Mouse (Mus musculus) lung, postnatal 25 days (tissue): ENCODE data around the gene Arhgap18.
"Not testable (repeated sequence)": the region's sequence is repeated elsewhere in the genome, so short reads cannot be mapped to it uniquely, and the experiment has no call there.

Experiments
- DNase-seq: peaks from one replicate; pipeline ENCODE4 v3.0.0; 2022; ENCODE audit warnings: low spot score

Gene Arhgap18

DNA sequence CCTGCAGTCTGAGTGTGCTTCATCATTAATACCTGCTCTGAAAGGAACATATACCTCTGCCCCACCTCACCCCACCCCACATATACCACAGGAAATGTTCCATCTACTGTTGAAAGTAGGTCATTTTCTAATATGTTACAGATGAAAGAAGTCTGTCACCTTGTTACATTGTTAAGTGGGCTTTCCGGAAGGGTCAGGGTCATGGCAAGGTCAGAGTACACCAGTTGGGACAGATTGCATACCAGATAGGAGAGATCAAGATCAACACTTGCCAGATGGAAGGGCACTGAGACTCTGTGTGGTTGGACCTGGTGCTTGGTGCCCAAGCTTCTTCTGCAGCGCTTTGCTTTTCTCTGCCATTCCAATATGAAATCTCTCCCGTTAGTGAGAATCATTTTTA, 158.0 kb downstream of the Arhgap18 start:
- DNase-seq: no peak

DNA sequence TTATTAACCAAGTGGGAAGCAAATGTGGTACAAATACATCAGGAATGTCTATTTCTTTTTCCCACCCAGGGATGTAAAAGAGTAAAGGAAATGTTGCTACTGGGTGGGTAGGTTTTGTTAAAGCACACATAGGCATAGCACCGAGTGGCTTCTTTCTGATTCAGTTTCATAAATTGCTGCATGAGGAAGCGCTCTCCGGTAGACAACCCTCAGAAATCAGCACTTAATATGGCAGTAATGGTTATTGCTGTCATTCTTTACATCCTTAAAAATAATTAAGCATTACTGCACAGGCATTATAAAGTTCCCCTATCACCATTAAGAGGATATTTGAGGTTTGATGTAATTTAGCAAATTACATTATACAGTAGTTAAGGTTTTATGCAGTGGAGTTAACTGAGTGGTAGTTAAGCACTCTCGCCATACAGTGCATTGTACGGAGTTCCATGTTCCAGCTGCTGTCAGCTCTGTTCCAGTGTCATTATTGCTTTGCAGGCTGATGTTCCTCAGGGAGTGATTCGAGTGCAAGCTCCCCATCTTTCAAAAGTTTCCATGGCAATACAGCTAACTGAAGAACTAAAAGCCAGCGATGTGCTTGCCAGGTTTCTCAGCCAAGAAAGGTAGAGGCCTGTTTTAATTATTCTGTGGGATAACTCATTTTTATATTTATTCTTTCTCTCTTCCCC, 159.0 kb downstream of the Arhgap18 start:
- DNase-seq: no peak

DNA sequence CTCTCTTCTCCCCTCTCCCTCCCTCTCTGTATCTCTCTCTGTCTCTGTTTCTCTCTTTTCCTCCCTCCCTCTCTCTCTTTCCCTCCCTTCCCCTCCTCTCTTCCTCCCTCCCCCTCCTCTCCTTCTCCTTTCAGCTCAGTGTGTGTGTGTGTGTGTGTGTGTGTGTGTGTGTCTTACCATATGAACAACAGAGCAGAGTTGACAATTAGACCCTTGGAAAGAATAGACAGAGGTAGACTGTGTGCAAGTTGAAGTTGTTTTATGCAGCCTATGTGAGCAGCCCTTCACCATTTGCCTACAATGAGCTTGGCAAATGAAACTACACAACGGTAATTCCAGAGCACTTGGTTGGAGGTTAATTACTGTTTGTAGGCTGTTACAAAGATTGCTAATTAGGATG, 159.6 kb downstream of the Arhgap18 start:
- no peak for DNase-seq

DNA sequence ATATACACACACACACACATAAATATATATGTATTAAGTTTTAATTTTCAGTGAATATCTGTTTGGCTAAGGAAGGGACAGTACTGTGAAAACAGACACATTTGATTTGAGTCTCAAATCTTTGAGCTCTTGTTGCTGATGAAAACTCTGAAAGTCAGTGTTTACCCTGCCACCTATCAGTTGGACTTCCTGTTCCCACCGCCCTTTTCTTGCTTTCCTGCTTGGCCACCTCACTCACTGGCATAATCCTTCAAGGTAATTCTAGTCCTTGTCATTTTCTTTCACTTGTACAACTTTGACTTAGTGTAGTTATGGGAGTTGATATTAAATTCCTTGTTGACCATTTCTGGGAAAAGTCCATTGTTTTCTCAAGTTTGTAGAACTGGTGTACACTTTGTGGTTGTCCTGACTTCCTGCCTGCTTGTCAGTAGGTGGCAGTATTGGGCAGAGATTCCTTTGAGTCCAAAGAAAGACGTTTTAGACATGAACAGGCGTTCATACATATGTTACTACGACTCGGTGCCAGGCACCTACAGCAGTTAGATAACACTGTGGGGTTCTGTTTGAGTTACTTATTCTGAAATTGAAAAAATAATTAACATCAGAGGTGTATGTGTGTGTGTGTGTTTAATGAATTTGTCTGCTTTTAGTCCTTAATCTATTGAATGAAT, 166.2 kb downstream of the Arhgap18 start:
- DNase-seq: peak; percentile 34

DNA sequence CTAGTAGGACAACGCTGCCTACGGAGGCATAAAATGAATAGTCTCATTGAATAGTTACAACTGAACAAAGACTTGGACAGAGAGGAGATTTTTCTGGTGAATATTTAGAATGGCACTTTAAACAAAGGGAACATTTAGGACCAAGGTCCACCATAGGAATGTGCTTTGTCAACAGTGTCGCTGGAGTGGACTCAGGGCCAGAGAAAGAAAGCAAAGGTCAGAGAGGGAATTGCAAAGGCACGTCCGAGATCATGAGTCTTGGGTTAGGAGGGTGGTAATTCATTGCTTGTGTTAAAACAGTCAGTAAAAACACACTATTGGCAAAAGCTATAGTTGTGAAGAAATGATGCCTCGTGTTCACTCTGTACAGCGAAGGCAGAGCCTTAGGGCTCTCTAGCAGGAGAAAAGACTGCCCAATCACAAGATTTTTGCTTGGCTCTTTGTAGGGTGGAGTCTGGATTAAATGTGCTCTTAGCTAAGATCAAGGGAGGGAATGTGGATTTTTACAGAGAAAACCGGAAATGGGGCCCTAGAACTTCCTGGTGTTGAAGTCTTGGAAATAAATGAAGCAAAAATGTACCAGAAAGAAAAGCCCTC, 167.3 kb downstream of the Arhgap18 start:
- DNase-seq: no peak

DNA sequence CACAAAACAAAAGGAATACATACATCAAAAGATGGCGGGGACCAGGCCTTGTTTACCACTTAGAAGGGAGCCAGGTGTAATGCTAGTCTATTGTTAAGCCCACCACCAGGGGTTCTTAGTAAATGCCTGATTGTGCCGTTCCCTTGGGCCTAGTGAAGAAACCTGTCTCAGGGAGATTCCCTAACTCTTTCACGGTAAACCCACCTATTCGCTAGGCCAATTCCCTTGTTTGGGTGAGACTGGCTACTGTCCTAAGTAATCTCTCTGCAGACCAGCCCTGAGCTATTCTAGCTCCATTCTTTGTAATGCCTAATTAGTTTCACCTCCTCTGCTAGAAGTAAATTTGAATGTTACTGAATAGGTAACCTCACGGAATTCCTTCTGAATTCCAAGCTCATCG, 182.8 kb downstream of the Arhgap18 start:
- DNase-seq: not testable (repeated sequence)

GRCm38 (mm10) chr10:26938464-26938863, 185.2 kb downstream of the Arhgap18 start:
- DNase-seq: not testable (repeated sequence)

GRCm38 (mm10) chr10:26939549-26939948, 186.3 kb downstream of the Arhgap18 start:
- DNase-seq: no peak

DNA sequence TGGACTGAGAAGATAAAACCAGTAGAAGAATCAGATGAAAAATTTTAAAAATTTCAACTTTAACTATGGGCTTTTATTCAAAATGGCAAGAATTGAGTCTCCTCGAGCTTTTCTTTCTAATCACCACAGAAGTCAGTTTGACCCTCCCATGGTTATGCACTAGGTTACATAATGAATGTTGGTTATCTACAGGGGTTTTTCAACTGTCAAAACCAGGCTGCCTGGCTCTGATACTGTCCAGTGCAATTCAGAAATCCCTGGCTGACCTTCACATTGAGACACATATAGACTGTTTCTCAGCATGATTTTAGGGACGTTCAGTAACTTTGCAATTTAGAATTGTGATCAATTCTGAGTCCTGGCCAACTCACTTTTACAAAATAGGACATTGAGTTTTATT, 195.1 kb downstream of the Arhgap18 start:
- DNase-seq: no peak

DNA sequence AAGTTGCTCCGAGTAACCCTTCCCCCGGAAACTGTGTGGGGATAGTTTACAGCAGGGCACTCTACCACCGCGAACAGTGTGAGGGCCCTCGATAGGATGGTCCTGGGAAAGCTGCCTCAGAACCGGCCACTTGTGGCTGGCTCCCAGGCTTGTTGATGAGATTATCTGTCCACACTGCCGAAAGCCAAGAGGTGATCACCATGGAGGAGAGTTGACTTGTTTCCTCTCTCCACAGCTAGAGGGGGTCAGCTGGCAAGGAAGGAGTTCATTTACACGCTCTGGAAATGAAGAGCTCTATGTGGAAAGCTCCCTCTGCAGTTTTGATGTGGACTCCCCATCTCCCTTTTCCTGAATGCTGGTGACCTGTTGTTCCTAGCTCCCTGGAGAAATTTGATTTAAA, 196.4 kb downstream of the Arhgap18 start:
- no peak for DNase-seq

DNA sequence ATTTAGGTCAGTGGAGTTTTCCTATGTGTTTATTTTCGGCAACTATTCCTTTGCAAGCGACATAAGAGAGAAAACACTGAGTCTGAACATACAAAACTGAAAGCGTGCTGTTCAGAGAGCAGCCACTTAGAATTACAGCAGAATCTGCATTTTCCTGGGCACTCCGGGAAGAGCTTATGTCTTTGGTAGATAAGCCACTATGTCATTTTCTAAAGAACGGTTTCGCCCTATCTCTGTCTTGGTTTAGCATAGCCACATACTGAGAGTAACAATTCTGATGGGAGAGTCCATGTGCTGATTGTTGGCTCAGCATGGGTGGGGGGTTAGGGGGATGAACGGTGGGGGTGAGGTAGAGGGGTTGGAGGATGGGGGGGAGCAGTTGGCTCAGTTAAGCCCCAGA, 197.2 kb downstream of the Arhgap18 start:
- DNase-seq: no peak

DNA sequence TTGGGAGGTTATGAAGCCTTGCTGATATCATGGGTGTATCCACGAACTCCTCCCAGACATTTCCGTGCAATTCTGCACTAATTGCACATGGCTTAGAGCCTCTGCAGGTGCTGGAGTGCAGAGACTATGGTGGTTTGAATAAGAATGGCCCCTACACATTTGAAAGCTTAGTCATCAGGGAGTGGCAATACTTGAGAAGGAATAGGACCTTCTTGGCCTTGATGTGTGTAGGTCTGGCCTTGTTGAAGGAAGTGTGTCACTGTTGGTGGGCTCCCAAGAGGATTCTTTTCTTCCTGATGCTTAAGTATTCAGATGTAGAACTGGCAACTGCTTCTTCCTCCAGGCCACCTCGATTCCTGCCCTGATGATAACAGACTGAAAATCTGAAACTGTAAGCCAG, 205.3 kb downstream of the Arhgap18 start:
- DNase-seq: no peak
